Mouse (Mus musculus) forebrain, embryonic 16.5 days (tissue): ENCODE results near the gene Fdxr. TPM values are rescaled to one million over a fixed set of nuclear protein-coding genes. Genes with fewer than 3 reads are reported as not detected.

ENCODE experiments used
- ATAC-seq: fragments of 200-750 bp; cut with Nextera tagmentation; 2 replicates; pipeline ENCODE4 v1.8.0; 2017; ENCODE audit warnings: mild to moderate bottlenecking, moderate library complexity
- H3K27ac ChIP-seq: fragments of 300-500 bp; sonication (generic); 2 replicates; pipeline ENCODE4 v1.5.1; 2014; ENCODE audit warnings: low read length, control low read depth
- H3K27me3 ChIP-seq: fragments of 300-500 bp; sonication (generic); replicated peaks from 2 replicates; pipeline ENCODE4 v1.6.1; 2014; ENCODE audit warnings: low read length; ENCODE audit not compliant: control insufficient read depth, insufficient read depth
- H3K36me3 ChIP-seq: fragments of 300-500 bp; sonication (generic); 2 replicates; pipeline ENCODE4 v1.6.1; 2014; ENCODE audit not compliant: control insufficient read depth, insufficient read depth
- H3K4me1 ChIP-seq: fragments of 300-500 bp; sonication (generic); replicated peaks from 2 replicates; pipeline ENCODE4 v1.6.1; 2014; ENCODE audit warnings: low read length; ENCODE audit not compliant: control insufficient read depth, insufficient read depth
- H3K4me2 ChIP-seq: fragments of 300-500 bp; sonication (generic); 2 replicates; pipeline ENCODE4 v1.6.1; 2014; ENCODE audit warnings: mild to moderate bottlenecking, low read length, control low read depth
- H3K4me3 ChIP-seq: fragments of 300-500 bp; sonication (generic); replicated peaks from 2 replicates; pipeline ENCODE4 v1.5.1; 2014; ENCODE audit warnings: mild to moderate bottlenecking, low read length, control low read depth
- H3K9ac ChIP-seq: fragments of 300-500 bp; sonication (generic); replicated peaks from 2 replicates; pipeline ENCODE4 v1.6.1; 2014; ENCODE audit warnings: low read depth, low read length, control low read depth
- H3K9me3 ChIP-seq: fragments of 300-500 bp; sonication (generic); 2 replicates; pipeline ENCODE4 v1.6.1; 2016; ENCODE audit warnings: low read length; ENCODE audit not compliant: control insufficient read depth
- WGBS: fragments of 180-500 bp; shearing (Covaris S2); extraction: QIAGEN DNeasy Blood & Tissue Kit; methylation state at CpG from one replicate; pipeline ENCODE4 v1.1.7; 2014; 5-methylcytosine and 5-hydroxymethylcytosine counted together
- polyA plus RNA-seq: library from polyadenylated mRNA; unstranded; fragments of >200 nt; fragmentation: Nextera tagmentation; extraction: Ambion mirVana; gene quantifications from 2 replicates; pipeline ENCODE4 v1.2.1, GENCODE M21; 2015

The Fdxr gene
- polyA plus RNA-seq, 1 experiment from 2014 or later = 26.9 TPM

DNA sequence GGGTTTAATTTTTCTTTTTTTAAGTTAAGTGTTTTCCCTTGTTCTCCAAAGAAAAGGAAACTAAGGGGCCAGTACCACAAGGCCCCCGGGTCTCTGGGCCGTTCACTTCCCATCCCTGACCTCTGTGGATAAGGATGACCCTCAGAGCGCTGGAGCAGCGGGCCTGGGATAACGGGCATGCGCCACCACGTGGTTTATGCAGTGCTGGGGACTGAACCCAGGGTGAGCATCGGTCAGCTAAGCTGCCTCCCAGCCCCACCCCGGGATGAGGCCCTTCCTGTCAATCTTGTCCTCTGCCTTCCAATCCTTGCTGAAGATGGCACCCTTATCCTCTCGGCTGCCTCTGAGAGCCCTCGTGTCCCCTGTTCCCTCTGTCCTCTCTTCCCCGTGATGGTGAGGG lies 49.2 kb downstream of the Fdxr start:
- no peak overlapping the region for H3K4me2 ChIP-seq

GRCm38 (mm10) chr11:115226811-115227491 lies 49.9 kb downstream of the Fdxr start:
- H3K4me1 ChIP-seq = peaks cover 67% of the 10 kb centered on the region
- peak overlapping the region; percentile 75 for H3K27ac ChIP-seq
- no peak overlapping the region for H3K4me2 ChIP-seq
- peak; percentile 86 for ATAC-seq
- no peak overlapping the region for H3K4me3 ChIP-seq
- no peaks in the 10 kb centered on the region for H3K36me3 ChIP-seq
- WGBS = 10% methylated on average over 14 of the region's 14 CpGs
- H3K9ac ChIP-seq = no peak overlapping the region
- no peaks in the 10 kb centered on the region for H3K27me3 ChIP-seq
- H3K9me3 ChIP-seq = no peaks in the 10 kb centered on the region

More for the DNA sequence above, 49.2 kb downstream of the Fdxr start:
- Histone ChIP-seq H3K4me1 (peaks cover 67% of the 10 kb centered on the region), H3K4me3 (no peak overlapping the region), H3K27ac (peak overlapping the region; percentile 48), H3K36me3 (no peaks in the 10 kb centered on the region), H3K9me3 (no peaks in the 10 kb centered on the region), H3K9ac (0 out of 2 replicates have a peak overlapping the region, but pooled peaks have one; percentile 42), H3K27me3 (no peaks in the 10 kb centered on the region)
- no peak for ATAC-seq
- WGBS = 27% methylated on average over 12 of the region's 12 CpGs

DNA sequence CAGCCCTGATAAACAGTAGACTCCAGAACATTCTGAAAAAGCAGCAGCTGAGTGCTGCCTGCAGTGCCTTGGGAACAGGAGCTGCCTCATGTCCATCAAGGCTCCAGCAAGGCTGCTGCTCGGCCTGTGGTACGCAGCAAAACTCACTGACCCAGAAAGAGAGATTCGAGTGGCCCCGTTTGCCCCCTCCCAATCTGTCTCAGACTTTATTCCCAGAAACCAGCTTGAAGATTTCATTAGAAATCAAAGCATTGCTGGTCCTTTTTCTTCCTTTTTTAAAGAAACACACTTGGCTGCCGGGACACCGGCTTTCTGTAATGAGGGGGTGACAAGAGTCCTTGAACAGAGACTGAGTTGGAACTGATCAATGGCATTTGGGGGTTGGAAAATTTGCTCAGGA lies 51.5 kb downstream of the Fdxr start:
- H3K27ac ChIP-seq = peak overlapping the region; percentile 39

GRCm38 (mm10) chr11:115224889-115225288 lies 52.0 kb downstream of the Fdxr start:
- Histone ChIP-seq H3K27me3 (no peaks in the 10 kb centered on the region), H3K9me3 (no peaks in the 10 kb centered on the region), H3K27ac (peak overlapping the region; percentile 39), H3K4me1 (peaks cover 64% of the 10 kb centered on the region), H3K9ac (no peak overlapping the region), H3K36me3 (no peaks in the 10 kb centered on the region), H3K4me2 (no peak overlapping the region), H3K4me3 (no peak overlapping the region)
- ATAC-seq = no peak
- WGBS = 43% methylated on average over 8 of the region's 8 CpGs

More for the DNA sequence above, 51.5 kb downstream of the Fdxr start:
- no peaks in the 10 kb centered on the region for H3K9me3 ChIP-seq
- H3K4me1 ChIP-seq = peaks cover 64% of the 10 kb centered on the region
- WGBS = 36% methylated on average over 6 of the region's 6 CpGs
- H3K9ac ChIP-seq = no peak overlapping the region
- H3K4me3 ChIP-seq = no peak overlapping the region
- no peaks in the 10 kb centered on the region for H3K36me3 ChIP-seq
- H3K27me3 ChIP-seq = no peaks in the 10 kb centered on the region
- no peak for ATAC-seq
- H3K4me2 ChIP-seq = no peak overlapping the region

DNA sequence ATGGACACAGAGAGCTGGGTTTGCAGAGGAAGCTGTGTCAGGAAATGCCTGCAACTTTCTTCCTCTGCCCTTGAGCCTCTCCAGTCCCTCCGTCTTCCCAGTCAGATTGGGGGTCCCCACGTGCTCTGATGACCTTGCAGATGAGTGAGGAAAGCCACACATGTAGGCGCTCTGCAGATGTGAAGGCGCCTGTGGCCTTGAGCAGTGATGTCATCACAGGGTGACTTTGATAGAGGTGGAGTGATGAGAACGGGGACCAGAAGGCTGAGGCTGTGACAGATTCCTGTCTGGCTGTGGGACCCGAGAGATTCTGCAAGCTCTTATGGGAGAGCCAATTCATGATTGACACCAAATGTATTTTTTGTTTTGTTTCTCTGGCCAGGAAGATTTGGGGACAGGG lies 53.0 kb downstream of the Fdxr start:
- Histone ChIP-seq H3K4me2 (no peak overlapping the region), H3K27me3 (no peaks in the 10 kb centered on the region), H3K4me1 (peaks cover 60% of the 10 kb centered on the region), H3K9ac (no peak overlapping the region), H3K36me3 (no peaks in the 10 kb centered on the region), H3K27ac (no peak overlapping the region), H3K4me3 (no peak overlapping the region), H3K9me3 (no peaks in the 10 kb centered on the region)
- 82% methylated on average over 6 of the region's 6 CpGs for WGBS
- ATAC-seq = no peak

DNA sequence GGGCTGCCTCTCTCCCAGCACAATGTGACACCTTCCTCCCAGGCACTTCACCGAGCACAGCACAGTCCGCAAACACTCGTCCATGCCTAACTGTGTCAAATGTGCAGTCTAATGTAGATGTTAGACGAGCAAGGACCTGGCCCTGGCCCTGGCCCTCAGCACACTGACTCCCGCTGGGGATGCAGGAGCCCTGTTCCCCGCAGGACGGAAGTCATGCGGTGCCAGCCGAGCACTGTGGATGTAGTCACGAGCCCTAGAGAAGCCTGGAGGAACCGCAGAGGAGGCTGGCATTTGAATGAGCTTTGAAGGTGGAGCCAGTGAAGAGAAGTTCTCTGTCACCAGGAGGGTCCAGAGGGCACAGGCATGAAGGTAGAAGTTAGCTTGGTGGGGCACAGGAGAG lies 53.4 kb downstream of the Fdxr start:
- no peak for ATAC-seq

GRCm38 (mm10) chr11:115222570-115222969 lies 54.3 kb downstream of the Fdxr start:
- no peak for ATAC-seq
- H3K9ac ChIP-seq = no peak overlapping the region
- H3K36me3 ChIP-seq = no peaks in the 10 kb centered on the region
- H3K4me3 ChIP-seq = no peak overlapping the region
- H3K27ac ChIP-seq = no peak overlapping the region
- H3K9me3 ChIP-seq = no peaks in the 10 kb centered on the region
- WGBS = 37% methylated on average over 5 of the region's 5 CpGs
- H3K4me2 ChIP-seq = no peak overlapping the region
- H3K27me3 ChIP-seq = no peaks in the 10 kb centered on the region
- peaks cover 56% of the 10 kb centered on the region for H3K4me1 ChIP-seq

More for the DNA sequence above, 53.4 kb downstream of the Fdxr start:
- Histone ChIP-seq H3K36me3 (no peaks in the 10 kb centered on the region), H3K4me3 (no peak overlapping the region), H3K4me2 (no peak overlapping the region), H3K9me3 (no peaks in the 10 kb centered on the region), H3K9ac (no peak overlapping the region), H3K27me3 (no peaks in the 10 kb centered on the region), H3K4me1 (peaks cover 60% of the 10 kb centered on the region), H3K27ac (no peak overlapping the region)
- 72% methylated on average over 11 of the region's 11 CpGs for WGBS

DNA sequence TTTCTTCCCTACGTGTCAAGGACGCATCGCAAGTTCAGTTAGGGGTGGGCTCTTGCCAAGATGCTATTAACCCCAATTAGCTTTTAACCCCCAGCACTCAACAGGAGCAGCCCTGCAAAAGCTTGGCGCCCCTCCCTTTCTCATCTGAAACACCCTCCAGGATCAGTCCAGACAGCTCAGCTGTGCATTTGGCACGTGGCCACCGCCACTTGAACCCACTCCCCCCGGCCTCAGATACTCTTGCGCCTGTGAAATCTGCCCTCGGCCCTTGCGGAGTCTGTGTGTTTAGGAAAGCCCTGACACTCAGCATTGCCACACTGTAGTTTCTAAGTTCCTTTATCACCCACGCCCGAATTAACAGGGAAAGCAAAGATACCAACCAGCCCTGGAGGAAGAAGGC lies 54.8 kb downstream of the Fdxr start:
- H3K9me3 ChIP-seq = no peaks in the 10 kb centered on the region
- H3K4me3 ChIP-seq = no peak overlapping the region
- H3K36me3 ChIP-seq = no peaks in the 10 kb centered on the region
- H3K4me1 ChIP-seq = peaks cover 56% of the 10 kb centered on the region
- no peak overlapping the region for H3K9ac ChIP-seq
- H3K27ac ChIP-seq = no peak overlapping the region
- WGBS = 25% methylated on average over 12 of the region's 12 CpGs
- no peaks in the 10 kb centered on the region for H3K27me3 ChIP-seq
- ATAC-seq = no peak
- H3K4me2 ChIP-seq = no peak overlapping the region

DNA sequence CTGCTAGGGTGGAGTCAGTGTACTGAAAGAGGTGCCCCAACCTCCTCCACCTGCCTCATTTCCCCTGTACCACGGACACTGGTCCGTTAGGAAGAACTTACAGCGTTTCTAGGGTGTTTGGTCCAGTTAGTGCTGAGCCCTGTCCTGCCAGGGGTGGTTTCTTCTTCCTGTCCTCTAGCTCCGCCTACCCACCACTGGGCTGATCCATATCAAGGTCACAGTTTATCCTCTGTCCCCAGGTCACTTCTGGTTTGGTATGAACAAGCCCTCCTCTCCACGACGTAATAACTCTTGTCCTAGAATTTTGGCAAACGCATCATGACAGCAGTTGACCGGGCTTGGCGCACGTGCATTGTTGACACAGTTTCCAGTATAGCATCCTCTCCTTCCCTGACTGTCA lies 57.2 kb downstream of the Fdxr start:
- H3K27ac ChIP-seq = no peak overlapping the region
- no peaks in the 10 kb centered on the region for H3K27me3 ChIP-seq
- no peak overlapping the region for H3K9ac ChIP-seq
- no peak overlapping the region for H3K4me3 ChIP-seq
- ATAC-seq = no peak
- H3K4me2 ChIP-seq = no peak overlapping the region
- no peaks in the 10 kb centered on the region for H3K36me3 ChIP-seq
- H3K9me3 ChIP-seq = no peaks in the 10 kb centered on the region
- WGBS = 95% methylated on average over 10 of the region's 10 CpGs
- H3K4me1 ChIP-seq = peaks cover 32% of the 10 kb centered on the region

- WGBS = 82% methylated on average over 9 of the region's 9 CpGs
- no peaks in the 10 kb centered on the region for H3K9me3 ChIP-seq
- H3K4me2 ChIP-seq = no peak overlapping the region
- no peak overlapping the region for H3K9ac ChIP-seq
- no peak for ATAC-seq
- no peak overlapping the region for H3K4me3 ChIP-seq
- no peaks in the 10 kb centered on the region for H3K36me3 ChIP-seq
- H3K27me3 ChIP-seq = no peaks in the 10 kb centered on the region
- H3K4me1 ChIP-seq = peaks cover 32% of the 10 kb centered on the region
- no peak overlapping the region for H3K27ac ChIP-seq
Observed at GRCm38 (mm10) chr11:115219263-115219662, 57.6 kb downstream of the Fdxr start.
